Mouse (Mus musculus): ENCODE measurements at regions not wholly inside any gene's neighbourhood (a gene's known extent, or its start where the extent isn't known, plus 50 kb on each side); places are given as distances from the start of the nearest gene placed in this dataset.

GRCm38 (mm10) chr3:49096118-49096517 lies 661.0 kb downstream of the Pcdh18 start:
- no peak for DNase-seq (ENCODE audit: low spot score)

- DNase-seq (ENCODE audit: low spot score), result peak; percentile 3
Observed at GRCm38 (mm10) chr3:49093818-49094680, 663.1 kb downstream of the Pcdh18 start.

GRCm38 (mm10) chr3:49068801-49069200 lies 688.3 kb downstream of the Pcdh18 start:
- no peak for DNase-seq (ENCODE audit: low spot score)

GRCm38 (mm10) chr3:49062081-49062480 lies 695.0 kb downstream of the Pcdh18 start:
- peak; percentile 15 for DNase-seq (ENCODE audit: low spot score)

GRCm38 (mm10) chr3:49032981-49033380 lies 724.1 kb downstream of the Pcdh18 start:
- DNase-seq (ENCODE audit: low spot score), result no peak

GRCm38 (mm10) chr3:49009211-49009967 lies 747.7 kb downstream of the Pcdh18 start:
- no peak for DNase-seq (ENCODE audit: low spot score)
